Mouse (Mus musculus) G1E (cell line): ENCODE measurements at regions not wholly inside any gene's neighbourhood (a gene's known extent, or its start where the extent isn't known, plus 50 kb on each side); places are given as distances from the start of the nearest gene placed in this dataset.

Experiments
- ATAC-seq: 2 replicates; pipeline ENCODE4 v1.8.0; 2016; ENCODE audit warnings: mild to moderate bottlenecking; ENCODE audit not compliant: insufficient number of reproducible peaks, poor library complexity, low FRiP score, severe bottlenecking; ENCODE audit errors: extremely low read depth
- DNase-seq: peaks from one replicate; pipeline ENCODE4 v3.0.0; 2012; ENCODE audit warnings: low spot score
- H3K27me3 ChIP-seq: 2 replicates; pipeline ENCODE4 v1.6.1; 2012; ENCODE audit warnings: mild to moderate bottlenecking, low read length, inconsistent platforms; ENCODE audit not compliant: insufficient read depth
- H3K36me3 ChIP-seq: replicated peaks from 2 replicates; pipeline ENCODE3; 2012; ENCODE audit warnings: mild to moderate bottlenecking, inconsistent platforms
- H3K4me1 ChIP-seq: 2 replicates; pipeline ENCODE4 v1.6.1; 2012; ENCODE audit warnings: low read depth, low read length, inconsistent platforms, mixed read lengths; ENCODE audit not compliant: insufficient read depth
- H3K4me3 ChIP-seq: 2 replicates; pipeline ENCODE4 v1.5.1; 2012; ENCODE audit warnings: low read depth, mild to moderate bottlenecking, inconsistent platforms, low read length, moderate library complexity, mixed read lengths
- H3K9me3 ChIP-seq: replicated peaks from 2 replicates; pipeline ENCODE4 v1.6.1; 2012; ENCODE audit warnings: inconsistent platforms
- CTCF ChIP-seq: IDR thresholded peaks from 2 replicates; pipeline ENCODE4 v1.5.1; 2012; ENCODE audit warnings: low read depth, low read length, inconsistent platforms, mixed read lengths
- GATA1 ChIP-seq: IDR thresholded peaks from 2 replicates; pipeline ENCODE4 v1.6.1; 2012; ENCODE audit warnings: borderline replicate concordance, low read length, inconsistent platforms, mixed read lengths
- GATA2 ChIP-seq: IDR thresholded peaks from 2 replicates; pipeline ENCODE4 v1.6.1; 2012; ENCODE audit warnings: low read depth, low read length, inconsistent platforms, borderline replicate concordance
- POLR2AphosphoS5 ChIP-seq: IDR thresholded peaks from 2 replicates; pipeline ENCODE4 v1.6.1; 2012; ENCODE audit warnings: low read depth, low read length, inconsistent platforms; ENCODE audit not compliant: insufficient replicate concordance
- TAL1 ChIP-seq: conservative IDR thresholded peaks from 2 replicates; pipeline ENCODE4 v1.6.1; 2012; ENCODE audit warnings: low read depth, low read length, inconsistent platforms, mixed read lengths

DNA sequence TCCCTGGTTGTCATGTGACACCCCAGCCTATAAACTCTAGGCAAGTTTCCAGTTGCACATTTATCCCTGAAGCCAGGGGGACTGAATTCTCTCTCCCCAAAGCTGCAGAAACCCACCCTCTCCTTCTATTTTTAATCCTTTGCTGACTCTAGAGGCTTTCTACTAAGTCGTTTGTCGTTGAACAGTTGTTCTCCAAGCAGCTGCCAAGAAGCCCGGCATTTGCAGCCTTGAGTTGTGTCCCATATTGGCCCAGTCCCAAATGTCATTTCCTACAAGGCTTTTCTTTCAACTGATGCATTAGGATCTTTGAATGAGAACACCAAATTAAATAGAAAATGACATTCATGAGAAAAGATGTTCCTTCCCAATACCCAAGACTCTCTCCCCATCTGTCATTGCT, 318.2 kb upstream of the Mon1b start:
- TF ChIP-seq CTCF (no peak), GATA1 (no peak), TAL1 (no peak), POLR2AphosphoS5 (no peak), GATA2 (no peak)
- H3K9me3 ChIP-seq: peaks cover 21% of the 10 kb centered on the region; the same call in 1 of the 2 replicates
- H3K4me1 ChIP-seq: no peaks in the 10 kb centered on the region
- no peaks in the 10 kb centered on the region for H3K27me3 ChIP-seq
- no peak for ATAC-seq
- no peak for DNase-seq
- H3K36me3 ChIP-seq: no peaks in the 10 kb centered on the region
- H3K4me3 ChIP-seq: no peak overlapping the region

DNA sequence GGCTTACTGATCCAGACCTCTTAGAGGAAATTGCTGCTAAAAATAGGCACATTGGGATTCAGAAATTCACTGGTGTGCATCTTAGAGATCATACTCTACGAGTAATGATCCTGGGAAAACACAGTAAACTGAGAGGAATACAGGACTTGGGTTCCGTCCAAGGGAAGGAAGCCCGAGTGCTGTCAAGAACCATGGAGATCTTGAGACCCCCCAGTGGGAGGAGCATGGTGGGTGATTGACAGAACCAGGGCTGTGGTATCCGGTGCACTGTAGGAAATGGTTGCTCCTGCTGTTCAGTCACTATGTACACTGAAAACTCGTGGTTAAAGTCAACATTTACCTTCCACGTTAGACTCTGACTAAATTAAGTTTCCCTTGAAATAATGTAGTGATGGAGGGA, 303.8 kb upstream of the Mon1b start:
- Histone ChIP-seq H3K9me3 (peaks cover 12% of the 10 kb centered on the region), H3K36me3 (no peaks in the 10 kb centered on the region), H3K27me3 (no peaks in the 10 kb centered on the region), H3K4me1 (no peaks in the 10 kb centered on the region), H3K4me3 (no peak overlapping the region)
- DNase-seq: no peak
- no peak for TF ChIP-seq GATA1
- no peak for TF ChIP-seq POLR2AphosphoS5
- TF ChIP-seq TAL1: no peak
- no peak for TF ChIP-seq GATA2
- no peak for TF ChIP-seq CTCF
- ATAC-seq: no peak

DNA sequence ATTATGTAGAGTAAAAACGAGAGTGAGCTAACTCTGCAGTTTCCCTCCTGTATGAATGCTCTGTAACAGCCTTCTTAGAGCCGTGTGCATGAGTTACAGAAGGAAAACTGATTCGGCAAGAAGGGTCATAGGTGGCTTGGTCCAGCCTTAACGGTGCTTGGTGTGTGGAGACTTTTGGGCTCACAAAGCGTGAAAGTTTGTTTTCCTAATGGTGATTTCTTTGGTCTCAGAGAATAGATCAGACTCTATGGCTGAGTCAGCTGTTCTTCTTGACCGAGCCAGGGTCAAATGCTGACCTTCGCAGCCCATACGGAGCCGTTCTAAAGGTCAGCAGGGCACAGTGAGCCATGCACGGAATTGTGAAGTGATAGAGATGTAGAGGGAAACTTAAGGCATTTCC, 294.1 kb upstream of the Mon1b start:
- peaks cover 9% of the 10 kb centered on the region for H3K9me3 ChIP-seq
- DNase-seq (no peak), ATAC-seq (no peak)
- H3K27me3 ChIP-seq: no peaks in the 10 kb centered on the region
- no peak for TF ChIP-seq GATA2
- no peak for TF ChIP-seq TAL1
- no peak for TF ChIP-seq GATA1
- TF ChIP-seq CTCF: no peak
- TF ChIP-seq POLR2AphosphoS5: no peak
- H3K36me3 ChIP-seq: no peaks in the 10 kb centered on the region
- no peak overlapping the region for H3K4me3 ChIP-seq
- no peaks in the 10 kb centered on the region for H3K4me1 ChIP-seq

DNA sequence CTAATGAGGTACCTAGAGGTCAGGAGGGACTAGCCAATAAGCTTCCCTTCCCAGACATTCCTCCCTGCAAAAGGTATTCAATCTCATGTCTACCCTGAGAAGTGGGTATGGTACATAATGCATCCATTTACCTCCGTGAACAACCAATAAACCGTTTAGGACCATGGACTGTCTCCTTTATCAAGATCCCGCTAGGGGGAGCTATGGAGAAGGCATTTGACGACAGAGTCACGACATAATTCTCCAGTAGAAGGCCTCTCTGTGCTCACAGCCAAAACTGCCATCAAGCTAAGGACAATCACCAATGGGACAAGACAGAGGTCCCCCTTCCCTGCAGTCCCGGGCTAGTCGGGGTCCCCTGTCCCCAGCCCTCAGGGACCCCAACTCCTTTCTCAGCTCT, 273.5 kb upstream of the Mon1b start:
- Histone ChIP-seq H3K36me3 (no peaks in the 10 kb centered on the region), H3K27me3 (no peaks in the 10 kb centered on the region), H3K4me3 (no peak overlapping the region), H3K9me3 (peaks cover 26% of the 10 kb centered on the region), H3K4me1 (no peaks in the 10 kb centered on the region)
- ATAC-seq (no peak), DNase-seq (no peak)
- TF ChIP-seq GATA2 (no peak), TAL1 (no peak), GATA1 (no peak), CTCF (no peak), POLR2AphosphoS5 (no peak)

DNA sequence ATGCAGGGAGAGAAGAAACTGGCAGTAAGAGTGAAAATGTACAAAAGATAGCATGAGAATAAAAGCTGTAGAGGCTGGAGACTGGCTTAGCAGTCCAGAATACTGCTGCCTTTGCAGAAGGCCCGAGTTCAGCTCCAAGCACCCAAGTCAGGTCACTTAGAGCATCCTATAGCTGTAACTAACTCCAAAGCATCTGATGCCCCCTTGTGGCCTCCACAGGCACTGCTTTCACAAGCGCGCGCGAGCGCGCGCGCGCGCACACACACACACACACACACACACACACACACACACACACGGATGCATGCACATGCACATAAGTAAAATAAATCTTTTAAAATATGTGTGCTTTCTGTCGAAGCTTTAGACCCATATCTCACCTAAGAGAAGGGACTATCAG, 271.2 kb upstream of the Mon1b start:
- ATAC-seq (no peak), DNase-seq (no peak)
- Histone ChIP-seq H3K4me1 (no peaks in the 10 kb centered on the region), H3K36me3 (no peaks in the 10 kb centered on the region), H3K27me3 (no peaks in the 10 kb centered on the region), H3K9me3 (peaks cover 29% of the 10 kb centered on the region), H3K4me3 (no peak overlapping the region)
- no peak for TF ChIP-seq CTCF
- no peak for TF ChIP-seq POLR2AphosphoS5
- no peak for TF ChIP-seq GATA1
- no peak for TF ChIP-seq GATA2
- no peak for TF ChIP-seq TAL1

DNA sequence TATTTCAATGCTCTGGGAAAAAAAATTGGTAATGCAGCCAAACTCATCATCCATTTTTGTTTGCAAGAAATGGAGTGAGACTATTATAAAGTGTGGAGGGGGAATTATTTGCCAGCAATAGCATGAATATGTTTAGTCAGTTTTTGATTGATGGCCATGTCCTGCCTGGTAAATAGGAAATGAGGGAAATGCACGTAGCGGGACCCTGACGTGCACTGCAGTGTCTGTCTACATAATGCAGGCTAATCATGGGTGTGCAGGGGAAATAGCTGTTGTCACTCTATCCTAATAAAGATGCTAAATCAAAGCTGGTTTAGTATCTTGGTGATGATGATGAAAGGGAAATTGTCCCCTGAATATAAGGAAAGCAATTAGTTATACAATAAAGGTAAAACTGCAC, 251.9 kb upstream of the Mon1b start:
- Histone ChIP-seq H3K9me3 (peaks cover 24% of the 10 kb centered on the region), H3K27me3 (no peaks in the 10 kb centered on the region), H3K4me1 (no peaks in the 10 kb centered on the region), H3K36me3 (no peaks in the 10 kb centered on the region), H3K4me3 (no peak overlapping the region)
- no peak for TF ChIP-seq TAL1
- no peak for TF ChIP-seq GATA1
- TF ChIP-seq GATA2: no peak
- TF ChIP-seq POLR2AphosphoS5: no peak
- TF ChIP-seq CTCF: no peak
- DNase-seq (no peak), ATAC-seq (no peak)

DNA sequence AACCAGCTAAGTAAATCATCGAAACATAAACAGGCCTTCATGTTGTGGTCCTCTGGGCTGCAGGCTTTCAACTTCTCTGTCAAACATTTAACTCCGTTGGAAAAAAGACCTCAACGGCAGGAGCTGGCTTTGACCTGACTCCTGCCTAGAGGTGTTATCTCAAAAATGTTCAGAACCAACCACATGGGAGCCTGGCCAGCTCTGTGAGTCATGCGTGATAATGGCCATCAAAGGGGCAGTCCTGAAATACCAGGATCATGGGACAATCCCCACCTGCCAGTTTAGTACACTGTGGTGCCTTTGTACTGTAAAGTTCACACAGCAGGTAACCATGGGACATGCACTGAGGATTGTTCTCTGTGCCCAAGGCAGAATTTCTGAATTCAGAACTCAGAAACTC, 251.4 kb upstream of the Mon1b start:
- Histone ChIP-seq H3K36me3 (no peaks in the 10 kb centered on the region), H3K4me3 (no peak overlapping the region), H3K9me3 (peaks cover 24% of the 10 kb centered on the region)

More for the DNA sequence above, 251.4 kb upstream of the Mon1b start:
- no peaks in the 10 kb centered on the region for H3K27me3 ChIP-seq
- DNase-seq (no peak), ATAC-seq (no peak)
- no peak for TF ChIP-seq GATA2
- no peak for TF ChIP-seq GATA1
- no peak for TF ChIP-seq CTCF
- no peak for TF ChIP-seq POLR2AphosphoS5
- TF ChIP-seq TAL1: no peak
- no peaks in the 10 kb centered on the region for H3K4me1 ChIP-seq
